Mouse (Mus musculus) liver, postnatal 0 days (tissue): ENCODE data around the gene Pde4d.

Experiments used
- CTCF ChIP-seq: sonication (generic); IDR thresholded peaks from 2 replicates; pipeline ENCODE4 v1.5.1; 2016; ENCODE audit warnings: antibody characterized with exemption, low read depth
- EP300 ChIP-seq: IDR thresholded peaks from 2 replicates; pipeline ENCODE4 v1.6.1; 2016; ENCODE audit warnings: antibody characterized with exemption, low read depth, mild to moderate bottlenecking

- TF ChIP-seq CTCF (no peak), EP300 (no peak)
Measured at GRCm38 (mm10) chr13:108528343-108528742, 78.6 kb downstream of the Pde4d start.
